Mouse (Mus musculus) left cerebral cortex, postnatal 4 days (tissue): Measurements from ENCODE around the gene Mipol1. TPM values are rescaled to one million over a fixed set of nuclear protein-coding genes. Genes with fewer than 3 reads are reported as not detected.

Experiments
- DNase-seq: peaks from one replicate; pipeline ENCODE4 v3.0.0-alpha.2; 2022
- intact Hi-C: fragments of 180-260 bp; cut with DNase I; formaldehyde crosslinking; loops from one replicate; pipeline ENCODE4 v1.15.1; 2025
- total RNA-seq, 2 experiments: library from RNA; stranded (reverse); gene quantifications; 2 replicates each; pipeline ENCODE4 v1.2.3; 2021

Mipol1 gene
- total RNA-seq, 2 experiments from 2014 or later: 4.6 to 5.1 TPM

DNA sequence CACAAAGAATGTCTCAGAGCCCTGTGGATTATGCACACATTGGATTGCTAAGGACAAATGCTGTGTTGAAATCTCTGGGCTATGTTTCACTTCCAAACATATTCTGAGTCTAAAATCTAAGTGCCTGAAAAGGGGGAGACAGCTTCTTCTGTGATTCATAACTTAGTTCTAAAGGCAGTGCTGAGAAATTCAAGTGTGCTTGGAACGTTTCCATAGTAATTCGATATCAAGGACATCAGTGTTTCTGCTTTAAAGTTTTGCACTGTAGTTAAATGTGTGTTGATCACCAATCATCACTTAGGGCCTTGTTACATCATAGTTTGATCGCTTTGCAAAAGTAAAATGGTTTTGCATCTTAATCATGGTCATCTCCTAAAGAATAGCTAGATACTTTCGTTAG lies 279.5 kb downstream of the Mipol1 start:
- intact Hi-C loops: no loop called here

DNA sequence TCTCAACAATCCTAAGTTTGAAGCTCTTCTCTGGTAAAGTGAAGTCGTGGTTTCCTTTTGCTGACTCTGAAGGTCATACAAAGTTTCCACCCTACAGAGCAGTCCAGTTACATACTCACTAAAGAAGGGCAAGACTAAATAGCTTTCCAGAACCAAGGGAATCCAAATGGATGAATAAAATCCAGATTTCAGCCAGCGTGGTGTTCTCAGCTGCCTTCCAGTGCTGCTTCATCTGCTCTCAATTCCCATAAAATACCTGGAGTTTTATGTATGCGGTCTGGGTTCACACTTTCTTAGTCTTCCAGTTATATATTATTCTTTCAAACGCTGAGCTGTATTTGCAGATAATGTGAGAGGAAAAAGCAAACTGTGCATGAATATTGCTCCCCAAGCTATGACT lies 280.9 kb downstream of the Mipol1 start:
- DNase-seq: no peak
- intact Hi-C loops: no loop called here

More for the DNA sequence above, 279.5 kb downstream of the Mipol1 start:
- no peak for DNase-seq

DNA sequence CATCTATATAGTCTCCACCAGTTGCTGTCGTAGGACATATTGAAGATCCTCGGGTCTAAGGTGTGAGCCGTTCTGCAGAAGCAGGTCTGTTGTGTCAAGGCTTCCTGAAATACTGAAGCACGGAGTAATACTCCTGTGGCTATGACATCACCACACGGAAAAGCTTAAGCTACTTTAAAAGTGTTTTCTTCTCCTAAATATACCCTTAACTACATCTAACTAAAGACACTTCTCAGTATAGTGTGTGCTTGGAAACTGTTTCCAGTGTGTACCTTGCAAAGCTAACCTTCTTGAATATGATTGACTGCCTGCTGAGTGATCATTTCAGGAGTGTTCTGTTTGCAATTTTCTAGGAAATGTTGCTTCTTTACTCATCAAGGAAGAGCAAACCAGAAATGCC lies 281.3 kb downstream of the Mipol1 start:
- no peak for DNase-seq
- intact Hi-C loops: no loop called here

DNA sequence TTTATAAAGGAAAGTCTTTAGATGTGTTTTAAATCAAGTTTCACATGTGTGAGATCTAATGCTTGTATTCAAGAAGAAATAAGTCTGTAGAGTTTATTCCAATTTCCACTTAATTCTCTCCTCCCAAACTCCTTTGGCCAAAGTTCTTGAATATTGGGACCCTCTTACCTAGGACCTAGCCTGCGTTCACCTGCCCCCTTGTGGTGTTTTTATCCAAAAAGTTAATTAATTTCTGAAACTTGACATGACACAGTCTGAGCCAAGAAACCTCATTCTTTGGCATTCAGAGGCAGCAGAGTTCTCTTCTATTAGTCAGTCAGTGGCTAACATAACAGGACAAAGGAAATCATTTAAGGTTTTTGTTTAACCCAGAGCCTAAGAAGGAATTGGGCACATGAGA lies 284.3 kb downstream of the Mipol1 start:
- intact Hi-C loops: no loop called here
- DNase-seq: no peak

DNA sequence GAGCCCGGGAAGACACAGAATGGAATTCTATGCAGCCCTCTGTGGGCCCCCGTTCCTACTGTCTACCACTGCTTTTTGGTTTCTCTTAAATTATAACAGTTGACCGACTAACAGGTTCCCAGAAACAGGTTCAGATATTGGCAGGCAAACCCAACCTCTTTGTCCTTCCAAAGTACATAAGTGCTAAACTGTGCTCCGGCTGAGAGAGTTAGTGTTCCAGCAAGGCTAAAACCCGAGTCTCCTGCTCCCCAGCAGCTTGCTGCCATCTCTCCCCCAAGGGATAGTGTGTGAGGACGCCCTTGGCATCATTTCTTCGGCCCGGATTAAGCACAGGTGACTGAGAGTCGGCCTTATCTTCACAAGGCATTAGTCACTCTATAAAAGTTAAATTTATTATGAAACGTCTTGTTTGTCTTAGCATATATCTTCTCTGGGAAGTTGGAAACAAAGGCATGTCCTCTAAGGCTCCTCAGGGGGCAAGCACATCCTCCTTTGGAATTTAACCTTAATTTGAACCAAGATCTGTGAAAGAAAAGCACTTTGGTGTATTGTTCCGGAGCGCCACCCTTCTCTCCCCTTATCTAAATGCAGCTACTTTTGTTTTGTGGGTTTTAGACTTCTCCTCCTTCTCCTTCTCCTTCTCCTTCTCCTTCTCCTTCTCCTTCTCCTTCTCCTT lies 285.6 kb downstream of the Mipol1 start:
- intact Hi-C loops: no loop called here
- no peak for DNase-seq

DNA sequence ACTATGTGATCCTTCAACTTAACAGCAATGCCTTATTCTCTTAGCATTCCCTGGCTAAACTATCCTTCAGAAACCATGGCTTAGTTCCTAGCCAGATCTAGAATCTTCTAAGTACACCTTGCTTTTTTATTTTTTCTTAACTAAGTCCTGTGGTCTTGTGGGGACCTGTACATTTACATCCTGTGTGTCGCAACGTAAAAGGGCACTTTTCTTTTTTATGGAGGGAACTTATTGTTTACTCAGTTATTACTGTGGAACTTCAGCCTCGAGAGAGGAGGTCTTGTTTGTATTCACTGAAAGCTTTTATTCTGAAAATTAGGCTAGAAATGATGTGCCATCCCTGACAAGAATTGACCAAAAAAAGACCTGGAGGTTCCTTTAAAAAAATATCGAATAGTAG lies 298.1 kb downstream of the Mipol1 start:
- intact Hi-C loops: no loop called here
- no peak for DNase-seq

DNA sequence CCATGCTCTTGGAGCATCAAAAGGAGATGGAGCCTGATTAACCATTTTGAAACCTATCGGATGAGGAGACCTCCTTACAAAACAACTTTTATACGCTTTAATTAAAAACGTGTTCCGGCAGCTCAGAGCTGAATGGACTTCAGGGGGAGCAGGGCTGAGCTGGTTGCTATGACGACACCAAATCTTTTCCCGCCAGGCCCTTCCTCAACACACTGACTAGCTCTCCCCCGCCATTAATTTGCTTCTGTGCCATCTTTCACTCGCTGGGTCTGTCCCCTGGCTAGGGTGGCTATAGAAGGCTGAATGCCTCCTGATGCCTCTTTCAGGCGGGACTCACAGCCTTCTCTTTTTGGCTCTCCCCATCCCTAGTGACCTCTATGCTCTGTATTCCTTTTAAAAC lies 300.2 kb downstream of the Mipol1 start:
- DNase-seq: no peak
- intact Hi-C loops: no loop called here

DNA sequence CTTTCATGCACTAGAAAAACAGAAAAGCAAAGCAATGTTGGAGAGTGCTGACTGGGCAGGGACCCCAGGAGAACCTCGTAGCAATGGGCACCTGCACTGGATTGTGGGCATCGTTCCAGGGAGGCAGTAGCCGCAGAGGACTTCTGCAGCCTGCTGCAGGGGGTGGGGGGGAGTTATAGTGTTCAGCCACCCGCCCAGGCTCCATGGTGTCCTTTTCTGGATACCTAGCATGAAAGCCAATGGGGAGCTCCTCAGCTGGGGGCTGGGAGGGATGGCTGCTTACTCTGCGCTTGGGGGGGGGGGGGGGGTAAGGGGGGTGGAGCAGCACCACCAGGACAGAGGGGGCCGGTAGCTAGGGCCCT lies 304.3 kb downstream of the Mipol1 start:
- no peak for DNase-seq
- intact Hi-C loops: no loop called here

DNA sequence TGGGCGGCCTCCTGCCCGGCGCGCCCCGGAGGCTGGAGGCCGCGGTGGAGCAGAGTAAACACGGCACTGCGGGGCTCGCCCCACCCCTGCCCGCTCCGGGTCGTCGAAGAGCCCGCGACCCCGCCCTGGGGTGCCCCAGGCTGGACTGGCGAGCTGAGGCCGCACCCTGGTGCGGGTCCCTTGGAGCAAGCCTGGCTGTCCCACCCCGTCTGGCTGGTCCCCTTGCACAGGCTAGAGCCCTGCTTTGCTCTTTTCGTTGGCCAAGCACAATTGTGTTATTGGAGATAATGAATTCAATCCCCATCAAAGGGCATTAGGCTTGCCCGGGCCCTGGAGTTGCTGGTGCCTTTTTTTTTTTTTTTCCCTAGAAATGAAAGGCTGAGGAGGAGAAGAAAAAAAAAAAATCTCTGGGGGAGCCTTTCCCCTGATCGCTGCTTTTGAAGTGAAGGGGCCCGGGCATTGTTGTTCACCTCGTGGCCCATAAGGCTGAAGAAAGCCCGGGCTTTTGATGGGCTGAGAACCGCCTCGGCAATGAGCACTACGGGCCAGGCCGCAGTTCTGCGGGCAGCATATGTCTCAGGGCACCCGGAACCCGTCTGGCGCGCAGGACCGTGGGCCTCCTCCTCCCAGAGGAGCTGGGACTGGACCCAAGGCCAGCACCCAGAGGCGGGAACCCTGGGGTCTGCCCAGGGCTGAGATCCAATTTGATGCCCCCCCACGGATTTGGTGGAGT lies 304.8 kb downstream of the Mipol1 start:
- intact Hi-C loops: loop anchor here (5.0 kb wide), 3 partner anchors 253 to 1013 kb away; no protein-coding TSS in a partner anchor

DNA sequence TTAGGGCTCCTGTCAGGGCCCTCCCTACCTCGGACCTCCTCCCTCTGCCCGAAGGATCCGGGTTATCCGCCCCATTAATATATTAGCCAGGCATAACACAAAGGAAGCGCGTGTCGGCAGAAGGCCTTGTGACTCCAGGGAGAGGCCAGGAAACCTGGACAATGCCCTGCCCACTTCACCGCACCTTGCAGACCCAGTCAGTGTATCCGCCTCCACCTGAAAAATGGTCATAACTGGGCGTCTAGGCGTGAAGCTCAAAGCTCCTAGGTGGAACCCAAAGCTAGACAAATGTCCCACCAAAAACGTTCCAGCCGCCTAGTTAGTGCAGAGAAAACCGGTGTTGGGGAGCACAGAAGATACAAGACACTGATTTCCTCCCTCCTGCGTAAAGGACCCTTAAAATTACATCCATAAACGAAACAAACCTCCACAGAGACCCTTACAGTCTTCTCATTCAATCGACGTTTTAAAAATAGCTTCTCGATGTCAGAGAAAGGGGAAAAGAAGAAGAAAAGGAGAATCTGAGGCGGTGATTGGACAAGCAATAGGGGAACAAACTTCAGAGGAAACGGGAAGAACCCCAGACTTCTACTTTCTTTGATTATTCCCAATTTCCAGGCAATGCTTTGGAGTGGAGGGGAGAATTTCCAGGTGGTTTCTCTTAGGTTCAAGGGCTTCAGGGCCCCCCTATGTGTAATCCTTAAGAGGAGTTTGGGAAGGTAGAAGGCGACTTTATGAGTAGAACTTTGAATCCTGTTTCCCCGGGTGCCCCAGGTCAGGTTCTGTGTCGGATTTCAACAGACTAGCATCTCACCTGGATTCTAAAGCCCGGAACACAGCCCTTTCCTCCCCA lies 306.1 kb downstream of the Mipol1 start:
- intact Hi-C loops: loop anchor here (5.0 kb wide), 3 partner anchors 254 to 1014 kb away; no protein-coding TSS in a partner anchor
- no peak for DNase-seq

More for the DNA sequence above, 304.8 kb downstream of the Mipol1 start:
- no peak for DNase-seq

DNA sequence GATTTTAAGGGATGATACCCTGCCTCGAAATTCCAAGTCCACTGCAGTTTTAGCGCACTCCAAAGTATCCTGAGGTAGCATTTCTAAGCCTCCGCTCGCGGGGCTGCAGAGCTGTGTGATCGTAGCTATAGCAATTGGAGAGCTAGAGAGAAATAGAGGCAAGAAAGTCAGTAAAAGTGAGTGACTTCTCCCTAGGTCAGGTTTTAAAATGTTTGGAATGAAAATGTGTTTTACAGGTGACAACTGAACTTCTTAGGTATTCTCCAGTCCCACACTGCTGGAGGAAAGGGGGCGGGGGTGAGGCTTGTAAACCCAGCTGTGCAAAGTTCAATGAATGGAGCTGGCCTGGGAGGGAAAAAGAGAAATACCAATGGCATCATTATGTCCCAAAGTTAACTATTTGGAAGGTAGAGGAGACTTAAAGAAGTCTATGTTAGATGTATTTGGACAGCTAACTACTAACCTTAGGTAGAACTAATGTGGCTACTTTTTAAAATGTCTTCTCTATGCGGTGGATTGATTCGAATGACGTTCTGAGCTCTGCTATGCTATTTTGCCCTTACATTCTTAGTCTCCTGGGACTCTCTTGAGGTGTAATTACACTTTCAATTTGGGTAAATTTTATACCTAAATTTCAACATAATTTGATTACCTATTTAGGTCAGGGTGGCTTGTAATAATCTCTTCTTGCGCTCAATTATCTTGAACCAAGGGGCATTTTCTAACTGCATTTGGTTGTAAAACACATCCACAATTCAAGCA lies 306.9 kb downstream of the Mipol1 start:
- no peak for DNase-seq
- intact Hi-C loops: loop anchor here (5.0 kb wide), 3 partner anchors 255 to 1015 kb away; no protein-coding TSS in a partner anchor

DNA sequence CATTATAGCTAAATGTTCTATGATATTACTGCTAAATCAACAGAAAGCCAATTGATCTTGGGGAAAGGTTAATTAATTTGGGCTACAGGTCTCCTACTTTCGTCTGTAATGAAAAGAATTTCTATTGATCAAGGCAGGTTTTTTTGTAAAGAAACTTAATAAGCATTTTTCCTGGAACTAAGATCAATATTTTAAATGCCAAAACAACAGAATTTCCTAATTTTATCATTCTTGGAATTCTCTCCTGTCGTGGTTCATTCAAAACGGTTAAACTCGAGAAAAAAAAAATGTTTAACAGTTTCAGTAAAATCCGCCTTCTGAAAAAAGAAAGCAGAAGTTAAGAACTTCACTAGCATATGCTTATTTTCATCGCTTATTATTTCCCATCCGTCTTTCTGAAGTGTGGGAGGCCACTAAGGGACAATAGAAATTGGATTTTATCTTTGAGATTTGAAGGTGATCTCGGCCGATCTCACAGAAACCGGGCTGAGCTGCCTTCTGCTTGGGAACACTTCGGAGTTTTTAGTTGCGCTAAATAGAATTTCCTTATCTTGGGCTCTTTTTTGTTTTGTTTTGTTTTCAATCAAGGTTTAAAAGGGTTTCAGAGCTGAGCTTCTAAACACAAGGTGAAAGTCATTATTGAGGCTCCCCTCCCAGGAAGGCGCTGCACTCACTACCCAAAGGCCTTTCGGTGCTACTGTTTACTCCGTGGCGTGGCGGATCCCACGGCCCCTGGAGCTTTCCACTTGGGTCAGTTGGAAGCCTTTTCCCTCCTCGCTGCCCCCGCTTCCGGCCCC lies 307.8 kb downstream of the Mipol1 start:
- DNase-seq: no peak
- intact Hi-C loops: loop anchor here (5.0 kb wide), 3 partner anchors 256 to 1016 kb away; no protein-coding TSS in a partner anchor

DNA sequence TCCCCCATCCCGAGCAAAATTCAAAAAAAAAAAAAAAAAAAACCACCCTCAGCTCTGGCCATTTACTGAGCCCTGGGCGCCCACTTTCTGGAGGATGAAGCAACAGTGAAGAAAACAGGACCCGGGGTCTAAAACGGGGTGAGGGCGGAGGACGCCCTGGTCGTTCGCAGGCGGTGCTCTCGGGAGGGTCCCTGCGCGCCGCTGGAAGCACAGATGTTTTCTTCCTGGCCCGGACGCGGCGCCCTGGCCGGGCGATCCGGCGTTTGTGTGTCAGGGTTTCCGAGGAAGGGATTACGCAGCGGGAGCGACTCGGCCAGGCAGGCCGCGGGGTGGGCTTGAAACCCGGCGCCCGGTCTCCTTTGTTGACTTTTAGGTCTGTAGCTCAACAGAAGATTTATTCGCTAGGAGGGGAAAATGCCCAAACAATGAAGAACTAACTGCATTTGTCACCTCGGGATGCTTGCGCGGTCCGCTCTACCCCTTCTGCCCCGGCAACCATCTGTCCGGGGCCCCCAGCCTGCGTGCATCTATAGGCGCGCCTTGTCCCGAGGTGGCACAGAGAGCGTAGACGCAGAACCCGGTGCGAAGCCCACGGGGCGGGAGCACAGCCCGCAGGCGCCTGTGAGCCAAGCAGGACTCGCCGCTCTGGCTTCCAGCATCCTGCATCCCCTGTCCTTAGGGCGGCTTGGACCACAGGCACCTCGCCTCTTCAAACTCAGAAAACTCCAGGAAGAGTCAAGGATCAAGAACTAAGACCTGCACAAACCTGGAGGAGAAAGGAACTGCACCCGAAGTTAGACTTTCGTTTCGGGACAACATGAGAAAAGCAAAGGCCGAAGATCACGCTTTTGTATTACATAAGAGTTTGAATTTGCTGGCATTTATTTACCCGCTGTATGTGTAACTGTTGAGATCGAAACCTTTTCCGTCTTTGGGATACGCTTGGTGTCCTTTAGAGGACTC lies 308.6 kb downstream of the Mipol1 start:
- no peak for DNase-seq
- intact Hi-C loops: loop anchor here (5.0 kb wide), 3 partner anchors 257 to 1017 kb away; no protein-coding TSS in a partner anchor

DNA sequence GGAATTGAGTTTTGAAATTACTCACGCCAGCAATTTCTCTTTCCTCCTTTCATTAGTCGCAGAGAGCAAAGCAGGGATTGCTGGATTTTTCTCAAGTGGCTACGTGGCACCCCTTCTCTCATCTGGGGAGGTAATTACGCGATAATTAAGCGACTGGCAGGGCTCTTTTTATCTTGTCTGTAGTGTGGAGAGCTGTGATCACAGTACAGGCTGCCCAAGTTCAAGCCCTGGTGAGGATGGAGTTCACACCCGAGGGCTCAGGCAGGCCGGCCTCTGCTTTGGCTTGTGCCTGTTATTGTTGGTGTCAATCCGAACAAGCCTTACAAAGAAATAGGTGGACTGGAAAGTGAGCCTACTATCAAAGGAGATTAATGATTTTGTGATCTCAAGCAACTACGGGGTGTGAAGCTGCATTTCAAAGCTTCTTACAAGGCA lies 309.3 kb downstream of the Mipol1 start:
- intact Hi-C loops: loop anchor here (5.0 kb wide), 3 partner anchors 257 to 1017 kb away; no protein-coding TSS in a partner anchor
- DNase-seq: no peak

DNA sequence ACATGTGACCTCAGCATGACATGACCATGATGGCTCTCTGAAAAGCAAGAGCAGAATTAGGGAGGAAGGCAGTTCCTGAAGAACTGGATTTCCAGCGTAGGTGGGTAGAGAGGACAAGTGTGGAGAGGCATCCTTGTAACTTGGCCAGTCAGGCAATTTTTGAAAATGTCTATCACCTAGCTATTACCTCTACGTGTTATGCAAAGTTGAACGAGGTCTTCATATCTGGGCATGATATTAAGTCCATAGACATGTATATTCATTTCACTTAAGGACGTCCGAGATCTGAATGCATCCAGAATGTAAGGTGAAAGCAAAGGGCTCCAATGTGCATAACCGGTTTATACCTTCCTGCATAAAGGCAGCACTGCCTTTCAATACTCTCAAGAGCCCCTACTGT lies 310.9 kb downstream of the Mipol1 start:
- no peak for DNase-seq
- intact Hi-C loops: no loop called here

DNA sequence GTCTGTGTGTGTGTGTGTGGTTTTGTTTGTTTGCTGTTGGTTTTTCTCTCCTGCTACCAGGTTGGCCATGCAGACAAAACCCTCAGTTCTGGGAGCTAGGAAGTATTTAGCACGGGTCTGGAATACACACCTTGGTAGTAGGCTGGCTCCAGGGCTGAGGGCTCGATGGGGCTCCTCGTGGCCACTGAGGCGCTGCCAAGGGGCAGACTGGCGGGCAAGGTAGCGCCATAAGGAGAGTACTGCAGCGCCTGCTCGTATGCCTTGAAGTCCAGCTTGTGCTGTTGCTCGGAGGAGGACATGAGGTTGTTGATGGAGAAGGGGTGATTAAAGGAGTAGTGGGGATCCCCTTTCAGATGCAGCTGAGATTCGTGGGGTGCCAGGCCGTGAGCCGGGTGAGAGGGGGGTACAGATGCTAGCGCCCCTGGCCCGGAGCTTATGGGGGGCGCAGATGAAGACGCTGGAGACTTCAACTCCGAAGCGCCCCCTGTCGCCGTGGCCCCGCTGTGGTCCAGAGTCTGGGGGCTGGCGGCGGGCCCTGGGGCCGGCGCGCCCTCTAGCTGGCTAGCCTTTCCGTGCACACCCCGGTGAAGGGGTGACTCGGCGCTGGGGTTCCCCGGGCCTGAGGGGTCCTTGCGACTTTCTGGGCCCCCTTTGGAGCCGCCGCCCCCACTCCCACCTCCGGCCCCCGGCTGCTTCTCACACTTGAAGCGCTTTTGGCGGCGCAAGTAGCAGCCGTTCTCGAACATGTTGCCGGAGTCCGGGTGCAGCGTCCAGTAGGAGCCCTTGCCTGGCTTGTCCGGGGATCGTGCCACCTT lies 311.9 kb downstream of the Mipol1 start:
- no peak for DNase-seq
- intact Hi-C loops: no loop called here
